Mouse (Mus musculus) ovary, postnatal 10 days (tissue): ENCODE results near the gene Hopx.

Experiments used
- DNase-seq: peaks from one replicate; pipeline ENCODE4 v3.0.0; 2022; ENCODE audit warnings: low spot score

Gene Hopx

DNA sequence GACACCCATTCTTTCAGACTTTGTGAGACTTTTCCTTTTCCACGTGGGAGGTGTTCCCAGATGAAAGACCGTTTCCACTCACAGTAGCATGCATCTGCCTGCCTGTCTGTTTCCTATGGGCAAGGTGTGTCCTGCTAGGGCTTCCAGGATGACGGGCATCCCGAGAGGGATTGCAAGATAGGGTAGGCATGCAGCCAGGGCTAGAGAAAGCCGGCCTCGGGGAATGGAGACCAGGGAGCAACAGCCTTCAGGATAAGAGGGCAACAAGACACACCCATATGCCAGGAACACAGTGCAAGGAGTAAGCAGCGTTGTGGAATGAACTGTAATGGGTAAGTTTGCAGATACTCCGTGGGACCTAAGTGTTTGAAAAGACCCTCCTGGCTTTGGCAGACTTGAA is 47.6 kb downstream of the Hopx start:
- no peak for DNase-seq

DNA sequence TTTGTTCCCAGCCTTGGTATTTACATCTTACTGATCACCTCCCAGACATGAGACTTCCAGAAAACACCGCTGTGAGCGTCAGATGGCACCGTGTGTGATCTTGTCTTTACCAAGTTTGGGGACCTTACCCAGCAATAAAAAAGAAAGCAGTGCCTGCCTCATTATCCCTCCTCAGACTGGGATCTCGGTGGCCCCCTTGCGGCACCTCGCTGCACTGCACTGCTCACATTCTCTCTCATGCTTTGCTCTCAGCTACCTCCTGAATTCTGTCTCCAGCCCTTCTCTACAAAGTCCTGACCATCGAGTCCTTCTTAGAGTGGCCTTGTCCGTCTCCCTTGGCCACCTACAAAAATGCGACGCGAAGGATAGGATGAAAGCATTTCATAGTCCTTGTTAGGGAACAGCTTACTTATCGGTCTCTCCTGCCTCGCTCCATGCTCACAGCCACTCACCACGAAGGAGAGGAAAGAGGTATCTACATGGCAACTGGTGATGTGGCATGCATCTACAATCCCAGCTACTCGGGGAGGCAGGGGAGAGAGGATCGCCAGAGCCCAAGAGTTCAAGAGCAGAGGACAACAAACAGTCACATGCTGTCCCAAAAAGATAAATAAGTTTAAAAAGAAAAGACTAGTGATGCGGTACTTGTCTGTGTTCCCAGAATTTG is 53.4 kb downstream of the Hopx start:
- DNase-seq = peak; percentile 42

DNA sequence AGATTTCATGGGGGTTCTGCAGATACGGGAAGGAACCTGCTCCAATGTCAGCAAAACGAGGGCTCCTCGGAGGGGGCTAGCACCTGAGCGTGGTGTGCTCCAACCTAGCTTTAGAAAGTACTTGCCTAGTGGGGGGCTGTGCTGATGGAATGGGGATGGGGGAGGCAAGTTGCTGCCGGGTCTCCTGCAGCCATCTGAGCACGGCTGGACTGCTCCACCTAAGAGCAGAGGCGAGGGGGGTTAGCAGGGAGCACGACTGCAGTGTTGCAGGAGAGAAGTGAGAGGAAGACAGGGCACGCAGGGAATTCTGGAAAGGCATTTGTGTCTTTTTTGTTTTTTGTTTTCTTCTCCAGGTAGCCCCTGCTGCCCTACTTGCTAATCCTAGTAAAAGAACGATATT is 54.6 kb downstream of the Hopx start:
- DNase-seq = no peak

DNA sequence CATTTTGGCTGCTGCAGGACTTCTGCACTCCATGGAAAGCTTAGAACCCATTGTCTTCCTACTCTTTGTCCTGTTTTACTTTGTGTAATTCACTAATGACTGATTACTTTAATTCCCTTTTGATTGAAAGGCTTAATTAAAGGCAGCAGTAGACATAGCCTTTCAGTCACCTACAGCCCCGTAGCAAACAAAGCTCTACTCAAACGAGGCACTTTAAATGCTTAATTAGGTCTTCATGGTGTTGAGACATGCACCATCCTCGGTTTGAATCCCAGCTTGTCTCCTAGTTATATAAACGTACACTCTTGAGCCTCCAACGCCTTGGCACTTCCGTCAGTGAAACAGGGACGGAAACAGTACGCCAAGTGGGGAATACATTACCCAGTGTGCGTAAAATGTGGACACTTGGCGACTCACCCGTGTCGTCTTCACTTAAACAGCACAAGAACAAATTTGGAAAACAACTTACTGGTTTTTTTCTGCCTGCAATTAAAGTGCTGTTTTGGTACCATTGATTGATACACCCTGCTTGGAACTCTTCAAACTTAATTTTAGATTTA is 58.0 kb downstream of the Hopx start:
- DNase-seq = no peak

DNA sequence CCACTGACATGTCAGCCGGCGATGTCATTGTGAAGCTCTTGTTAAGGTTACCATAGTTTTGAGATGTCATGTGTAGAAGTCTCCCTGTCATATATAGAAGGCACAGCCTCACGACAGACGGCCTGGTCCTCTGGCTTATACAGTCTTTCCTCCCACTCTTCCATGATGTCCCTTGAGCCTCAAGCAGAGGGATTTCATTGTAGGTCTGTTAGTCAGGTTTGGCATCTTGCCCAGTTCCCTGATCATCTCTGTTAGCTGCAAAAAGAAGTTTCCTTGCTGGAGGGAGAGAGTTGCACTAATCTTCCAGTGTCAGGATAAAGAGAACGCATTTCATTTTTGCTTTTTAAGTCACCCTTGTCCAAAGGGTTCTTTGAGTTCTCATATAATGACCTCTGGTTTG is 62.3 kb downstream of the Hopx start:
- no peak for DNase-seq

DNA sequence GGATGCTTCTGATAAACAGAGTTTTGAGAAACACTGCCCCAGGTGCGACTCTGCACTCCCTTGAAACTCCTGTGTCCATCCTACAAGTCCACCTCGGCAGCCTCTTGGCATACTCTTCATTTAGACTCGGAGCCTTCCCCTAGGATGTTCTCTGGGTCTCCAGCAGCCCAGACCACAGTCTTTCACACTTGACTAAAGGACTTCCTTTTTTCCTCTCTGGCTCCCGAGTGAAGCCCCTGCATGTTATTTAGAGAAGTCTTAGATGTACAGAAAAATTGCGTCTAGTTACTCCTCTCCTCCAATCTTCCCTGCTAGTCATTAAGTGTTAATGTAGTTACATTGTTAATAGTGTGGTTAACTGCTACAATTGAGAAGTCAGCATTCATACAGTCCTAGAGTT is 70.6 kb downstream of the Hopx start:
- DNase-seq = no peak

DNA sequence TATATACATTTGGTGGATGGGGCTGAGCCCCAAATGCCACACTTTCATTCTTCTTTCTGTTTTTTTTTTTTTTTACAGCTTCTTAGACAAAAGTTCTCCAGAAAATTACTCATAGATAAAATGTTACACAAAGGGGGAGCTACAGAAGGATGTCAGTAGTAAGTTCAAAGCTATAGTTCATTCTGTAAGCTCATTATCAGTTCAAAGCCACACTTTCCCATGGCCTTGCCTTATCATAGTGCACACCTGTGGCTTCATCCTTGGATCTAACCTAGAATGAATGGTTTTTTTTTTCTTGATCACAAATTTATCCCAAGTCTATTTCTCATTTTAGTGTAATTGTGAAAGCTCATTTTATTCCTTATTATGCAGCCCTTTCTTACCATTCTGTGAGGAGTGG is 75.5 kb downstream of the Hopx start:
- no peak for DNase-seq

DNA sequence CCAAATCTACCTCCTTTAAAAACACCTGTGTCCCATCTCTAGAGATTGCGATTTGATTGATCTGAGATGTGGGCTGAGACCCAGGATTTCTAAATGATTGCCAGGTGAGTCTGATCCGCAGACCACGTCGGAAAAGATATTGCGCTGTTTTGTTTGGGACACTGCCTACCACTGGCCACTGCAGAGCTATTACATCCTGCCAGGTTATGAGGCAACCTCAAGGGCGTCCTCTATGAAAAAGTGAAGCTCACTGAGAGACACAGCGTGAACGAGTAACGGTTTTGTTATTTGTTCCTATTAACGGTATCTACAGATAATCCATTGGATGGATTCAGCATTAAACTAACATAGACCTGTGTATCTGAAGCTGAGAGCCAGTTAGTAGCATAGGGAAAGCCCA is 76.5 kb downstream of the Hopx start:
- no peak for DNase-seq
